Mouse (Mus musculus) liver (tissue): ENCODE results near the gene Tomm20l.

ENCODE experiments used
- DNase-seq: peaks from one replicate; pipeline ENCODE4 v3.0.0-alpha.2; 2020; ENCODE audit warnings: mixed read lengths

Tomm20l gene

DNA sequence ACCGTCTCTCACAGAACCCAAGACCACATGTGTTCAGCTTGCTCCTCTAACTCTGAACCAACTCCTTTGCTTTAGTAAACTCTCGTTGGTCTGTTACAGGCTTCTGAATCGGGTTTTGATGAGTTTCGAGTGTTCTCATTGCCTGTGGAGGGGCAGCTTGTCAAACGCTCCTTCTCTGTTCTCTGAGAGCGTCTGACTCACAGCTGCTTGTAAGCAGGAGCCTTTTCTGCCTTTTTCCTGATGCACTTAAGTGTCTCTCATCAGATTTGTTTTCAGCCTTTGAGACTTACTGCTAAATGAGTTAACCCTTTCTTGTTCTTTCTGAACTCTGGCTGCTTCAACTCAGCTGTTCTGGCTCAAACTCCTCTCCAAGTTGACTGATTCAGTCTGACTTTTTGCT, 46.7 kb downstream of the Tomm20l start:
- no peak for DNase-seq

DNA sequence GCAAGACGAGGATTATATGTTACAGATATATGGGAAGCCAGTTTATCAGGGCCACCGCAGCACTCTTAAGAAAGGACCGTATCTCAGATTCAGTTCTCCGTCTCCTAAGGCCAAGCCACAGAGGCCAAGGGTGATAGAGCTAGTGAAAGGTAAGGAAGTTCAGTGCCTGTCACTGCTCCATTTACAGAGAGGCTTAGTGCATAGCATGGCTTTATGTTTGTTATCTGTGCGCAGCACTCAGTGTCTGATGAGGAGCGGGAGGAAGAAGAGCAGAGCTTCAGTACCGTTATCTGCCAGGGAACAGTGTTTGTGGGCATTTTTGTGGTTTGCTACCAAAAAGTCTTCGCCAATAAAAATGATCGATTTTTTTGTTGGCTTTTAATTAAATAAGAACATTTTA, 53.2 kb downstream of the Tomm20l start:
- DNase-seq, result peak; percentile 52

DNA sequence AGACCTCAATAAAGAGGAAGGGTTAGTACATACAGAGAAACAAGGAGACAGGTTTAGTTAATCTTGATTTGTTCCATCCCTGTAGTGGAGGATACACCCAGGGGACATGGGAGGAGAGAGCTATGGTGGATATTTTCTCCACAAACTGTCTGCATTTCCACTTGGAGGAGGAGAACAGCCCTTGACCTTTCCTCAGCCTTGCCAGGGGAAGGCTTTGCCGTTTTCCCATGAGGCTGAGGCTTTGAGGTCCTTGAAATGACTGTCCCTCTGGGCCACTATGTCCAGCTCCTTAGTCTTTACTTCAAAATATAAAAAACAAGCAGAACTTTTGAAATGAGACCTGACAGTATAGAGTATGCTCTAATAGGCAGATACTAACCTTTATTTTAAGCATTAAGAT, 58.7 kb downstream of the Tomm20l start:
- no peak for DNase-seq
